Mouse (Mus musculus) stomach, embryonic 15.5 days (tissue): ENCODE data around the gene Mboat7. TPM values are rescaled to one million over a fixed set of nuclear protein-coding genes. Genes with fewer than 3 reads are reported as not detected.

Experiments
- ATAC-seq: fragments of 200-750 bp; cut with Nextera tagmentation; 2 replicates; pipeline ENCODE4 v1.8.0; 2017; ENCODE audit warnings: low read depth, moderate number of reproducible peaks, moderate TSS enrichment; ENCODE audit not compliant: insufficient read depth, low FRiP score
- H3K27ac ChIP-seq: fragments of 300-500 bp; sonication (generic); 2 replicates; pipeline ENCODE4 v1.5.1; 2015; ENCODE audit warnings: mild to moderate bottlenecking, inconsistent platforms
- H3K27me3 ChIP-seq: fragments of 300-500 bp; sonication (generic); replicated peaks from 2 replicates; pipeline ENCODE4 v1.6.1; 2015; ENCODE audit warnings: inconsistent platforms
- H3K36me3 ChIP-seq: fragments of 300-500 bp; sonication (generic); 2 replicates; pipeline ENCODE4 v1.6.1; 2015; ENCODE audit warnings: inconsistent platforms
- H3K4me1 ChIP-seq: fragments of 300-500 bp; sonication (generic); 2 replicates; pipeline ENCODE4 v1.6.1; 2015; ENCODE audit warnings: inconsistent platforms
- H3K4me2 ChIP-seq: fragments of 300-500 bp; sonication (generic); 2 replicates; pipeline ENCODE4 v1.6.1; 2015; ENCODE audit warnings: mild to moderate bottlenecking, inconsistent platforms
- H3K4me3 ChIP-seq: fragments of 300-500 bp; sonication (generic); replicated peaks from 2 replicates; pipeline ENCODE4 v1.5.1; 2015; ENCODE audit warnings: inconsistent platforms
- H3K9ac ChIP-seq: fragments of 300-500 bp; sonication (generic); 2 replicates; pipeline ENCODE4 v1.6.1; 2015; ENCODE audit warnings: inconsistent platforms
- H3K9me3 ChIP-seq: fragments of 300-500 bp; sonication (generic); 2 replicates; pipeline ENCODE4 v1.6.1; 2016; ENCODE audit warnings: inconsistent platforms
- WGBS: fragments of 180-500 bp; shearing (Covaris S2); methylation state at CpG from one replicate; pipeline ENCODE4 v1.1.7; 2015; 5-methylcytosine and 5-hydroxymethylcytosine counted together
- microRNA-seq: library from miRNA; unstranded; fragments of <30 nt; microRNA quantifications from one replicate; pipeline ENCODE4, GENCODE M21; 2016
- polyA plus RNA-seq: library from polyadenylated mRNA; unstranded; fragments of >200 nt; fragmentation: Nextera tagmentation; extraction: Ambion mirVana; gene quantifications from 2 replicates; pipeline ENCODE4 v1.2.1, GENCODE M21; 2015

Gene Mboat7
- polyA plus RNA-seq, 1 experiment from 2014 or later: 53.2 TPM

- peak; percentile 11; the same call in 1 of the 2 replicates for ATAC-seq
- peaks cover 9% of the 10 kb centered on the region; the same call in 1 of the 2 replicates for H3K36me3 ChIP-seq
- H3K4me2 ChIP-seq: peak overlapping the region; percentile 94
- H3K4me3 ChIP-seq: peak overlapping the region; percentile 71
- WGBS: 33% methylated on average over 4 of the region's 4 CpGs
- H3K4me1 ChIP-seq: peaks cover 19% of the 10 kb centered on the region
- no peak overlapping the region for H3K27ac ChIP-seq
- no peaks in the 10 kb centered on the region for H3K27me3 ChIP-seq
- no peaks in the 10 kb centered on the region for H3K9me3 ChIP-seq
- peak overlapping the region; percentile 63 for H3K9ac ChIP-seq
These were observed 64.3 kb downstream of the Mboat7 start for GRCm38 (mm10) chr7:3629030-3629429.

Small RNAs within 50 kb of the gene (microRNA-seq; reads per million reads assigned to microRNA genes)
- 3.7 reads per million, percentile 14 among the genes with 10 or more reads in this experiment for gene Mir3572

Other genes with a start within 250 kb of the Mboat7 start
- gene Tarm1, start 190.9 kb downstream of the Mboat7 start, polyA plus RNA-seq: 0.41 and 0.48 TPM in 2 replicates
- gene Oscar, start 77.4 kb downstream of the Mboat7 start, polyA plus RNA-seq: 0.06 and 0.26 TPM in 2 replicates
- 456 and 472 TPM in 2 replicates for gene Ndufa3, start 76.2 kb downstream of the Mboat7 start, polyA plus RNA-seq
- gene Tfpt, start 63.6 kb downstream of the Mboat7 start, polyA plus RNA-seq: 23.7 and 25.2 TPM in 2 replicates
- gene Prpf31, start 63.5 kb downstream of the Mboat7 start, polyA plus RNA-seq: 82.5 and 90.0 TPM in 2 replicates
- gene Cnot3, start 48.3 kb downstream of the Mboat7 start, polyA plus RNA-seq: 44.6 and 46.4 TPM in 2 replicates
- gene Leng1, start 27.7 kb downstream of the Mboat7 start, polyA plus RNA-seq: 17.7 and 18.3 TPM in 2 replicates
- gene Tmc4, start 16.0 kb downstream of the Mboat7 start, polyA plus RNA-seq: 70.9 and 72.8 TPM in 2 replicates
- gene Tsen34, start 660 bp downstream of the Mboat7 start, polyA plus RNA-seq: 248 and 261 TPM in 2 replicates
- 1,416 and 1,486 TPM in 2 replicates for gene Rps9, start 10.5 kb upstream of the Mboat7 start, polyA plus RNA-seq
- 2.4 and 2.9 TPM in 2 replicates for gene Pirb, start 26.9 kb upstream of the Mboat7 start, polyA plus RNA-seq
- gene Gm15448, start 132.2 kb upstream of the Mboat7 start, polyA plus RNA-seq: 0.13 and 0.23 TPM in 2 replicates
- gene Pira2, start 151.5 kb upstream of the Mboat7 start, polyA plus RNA-seq: 0.72 and 0.92 TPM in 2 replicates
- 0.79 and 1.1 TPM in 2 replicates for gene Gm14548, start 204.6 kb upstream of the Mboat7 start, polyA plus RNA-seq
- 0.72 and 1.2 TPM in 2 replicates for gene Lilra6, start 222.0 kb upstream of the Mboat7 start, polyA plus RNA-seq